Mouse (Mus musculus) monocyte, adult 5-6 weeks (primary cell): Measurements from ENCODE around the gene Pafah1b1. TPM values are rescaled to one million over a fixed set of nuclear protein-coding genes. Genes with fewer than 3 reads are reported as not detected.

ENCODE experiments used
- ATAC-seq: fragments of 153-309, 156-312 bp; replicated peaks from 2 replicates; pipeline ENCODE4 v1.8.0; 2017; ENCODE audit warnings: mild to moderate bottlenecking; ENCODE audit not compliant: low TSS enrichment, insufficient number of reproducible peaks, severe bottlenecking, poor library complexity, low FRiP score
- total RNA-seq: library from RNA; stranded (forward); fragments of 200-1000, 200-491, 200-594 nt; gene quantifications from 3 replicates; pipeline ENCODE4 v1.2.3, GENCODE M21; 2017

The Pafah1b1 gene
- total RNA-seq, result 110 to 123 TPM (median 118 TPM) in 3 replicates

GRCm38 (mm10) chr11:74724235-74724791 is at the start of gene Pafah1b1:
Gene Pafah1b1 (minus strand): TSS chr11:74724670.
- ATAC-seq, result peak; percentile 79

- no peak for ATAC-seq
Observed at GRCm38 (mm10) chr11:74772386-74772785, 47.9 kb upstream of the Pafah1b1 start.

- no peak for ATAC-seq
Observed at GRCm38 (mm10) chr11:74771650-74772049, 47.2 kb upstream of the Pafah1b1 start.

- ATAC-seq, result no peak
Observed at GRCm38 (mm10) chr11:74771234-74771633, 46.8 kb upstream of the Pafah1b1 start.

- peak; percentile 97 for ATAC-seq
Observed at GRCm38 (mm10) chr11:74770595-74771207, 46.2 kb upstream of the Pafah1b1 start, which contains the start of gene Mettl16. Gene Mettl16 (plus strand): TSS chr11:74770830.

GRCm38 (mm10) chr11:74770037-74770436 is 45.6 kb upstream of the Pafah1b1 start:
- no peak for ATAC-seq

- no peak for ATAC-seq
Observed at GRCm38 (mm10) chr11:74768045-74768444, 43.6 kb upstream of the Pafah1b1 start.

GRCm38 (mm10) chr11:74767469-74767868 is 43.0 kb upstream of the Pafah1b1 start:
- ATAC-seq, result no peak

GRCm38 (mm10) chr11:74763960-74764625 is 39.6 kb upstream of the Pafah1b1 start:
- ATAC-seq, result no peak

- ATAC-seq, result no peak
Observed at GRCm38 (mm10) chr11:74761011-74761705, 36.7 kb upstream of the Pafah1b1 start.

GRCm38 (mm10) chr11:74756631-74757030 is 32.2 kb upstream of the Pafah1b1 start:
- no peak for ATAC-seq

- no peak for ATAC-seq
Observed at GRCm38 (mm10) chr11:74751352-74752066, 27.0 kb upstream of the Pafah1b1 start.

- no peak for ATAC-seq
Observed at GRCm38 (mm10) chr11:74750662-74751351, 26.3 kb upstream of the Pafah1b1 start.

- ATAC-seq, result no peak
Observed at GRCm38 (mm10) chr11:74749241-74749640, 24.8 kb upstream of the Pafah1b1 start.

- ATAC-seq, result no peak
Observed at GRCm38 (mm10) chr11:74748022-74748421, 23.6 kb upstream of the Pafah1b1 start.

GRCm38 (mm10) chr11:74737861-74738260 is 13.4 kb upstream of the Pafah1b1 start:
- ATAC-seq, result no peak

GRCm38 (mm10) chr11:74734917-74735316 is 10.4 kb upstream of the Pafah1b1 start:
- ATAC-seq, result no peak

- no peak for ATAC-seq
Observed at GRCm38 (mm10) chr11:74725181-74725580, 711 bp upstream of the Pafah1b1 start.
